Mouse (Mus musculus): ENCODE measurements around the gene Cavin4. TPM values are rescaled to one million over a fixed set of nuclear protein-coding genes. Genes with fewer than 3 reads are reported as not detected.

Gene Cavin4
- polyA plus RNA-seq, 1 experiment from 2014 or later, result 1.4 TPM

GRCm38 (mm10) chr4:48692736-48693292, 29.5 kb downstream of the Cavin4 start:
- H3K27me3 ChIP-seq (replicated peaks; ENCODE audit: control insufficient read depth, insufficient read depth, low read length), result no peaks in the 10 kb centered on the region
- no peak overlapping the region for H3K4me2 ChIP-seq (ENCODE audit: low read length)
- H3K36me3 ChIP-seq (ENCODE audit: control insufficient read depth, insufficient read depth), result no peaks in the 10 kb centered on the region
- ATAC-seq, result peak; percentile 63
- H3K9me3 ChIP-seq (ENCODE audit: control insufficient read depth, low read length), result no peaks in the 10 kb centered on the region
- H3K9ac ChIP-seq (replicated peaks; ENCODE audit: low read depth, low read length), result no peak overlapping the region
- WGBS, result 4% methylated on average over 9 of the region's 9 CpGs
- no peak overlapping the region for H3K4me3 ChIP-seq (replicated peaks; ENCODE audit: low read length)
- H3K27ac ChIP-seq (ENCODE audit: low read length), result peak overlapping the region; percentile 71
- peaks cover 13% of the 10 kb centered on the region for H3K4me1 ChIP-seq (replicated peaks; ENCODE audit: control insufficient read depth, insufficient read depth, low read length)

GRCm38 (mm10) chr4:48696706-48697105, 33.4 kb downstream of the Cavin4 start:
- H3K9me3 ChIP-seq (ENCODE audit: control insufficient read depth, low read length), result no peaks in the 10 kb centered on the region
- no peaks in the 10 kb centered on the region for H3K27me3 ChIP-seq (replicated peaks; ENCODE audit: control insufficient read depth, insufficient read depth, low read length)
- ATAC-seq, result no peak
- peaks cover 13% of the 10 kb centered on the region for H3K4me1 ChIP-seq (replicated peaks; ENCODE audit: control insufficient read depth, insufficient read depth, low read length)
- no peak overlapping the region for H3K4me3 ChIP-seq (replicated peaks; ENCODE audit: low read length)
- WGBS, result 93% methylated on average over 3 of the region's 3 CpGs
- H3K4me2 ChIP-seq (ENCODE audit: low read length), result no peak overlapping the region
- no peak overlapping the region for H3K9ac ChIP-seq (replicated peaks; ENCODE audit: low read depth, low read length)
- H3K27ac ChIP-seq (ENCODE audit: low read length), result no peak overlapping the region
- no peaks in the 10 kb centered on the region for H3K36me3 ChIP-seq (ENCODE audit: control insufficient read depth, insufficient read depth)

- H3K36me3 ChIP-seq (ENCODE audit: control insufficient read depth, insufficient read depth), result no peaks in the 10 kb centered on the region
- 64% methylated on average over 11 of the region's 11 CpGs for WGBS
- no peak overlapping the region for H3K9ac ChIP-seq (replicated peaks; ENCODE audit: low read depth, low read length)
- no peak overlapping the region for H3K4me2 ChIP-seq (ENCODE audit: low read length)
- H3K27me3 ChIP-seq (replicated peaks; ENCODE audit: control insufficient read depth, insufficient read depth, low read length), result no peaks in the 10 kb centered on the region
- no peaks in the 10 kb centered on the region for H3K9me3 ChIP-seq (ENCODE audit: control insufficient read depth, low read length)
- no peak overlapping the region for H3K27ac ChIP-seq (ENCODE audit: low read length)
- H3K4me3 ChIP-seq (replicated peaks; ENCODE audit: low read length), result no peak overlapping the region
- H3K4me1 ChIP-seq (replicated peaks; ENCODE audit: control insufficient read depth, insufficient read depth, low read length), result peaks cover 8% of the 10 kb centered on the region
- ATAC-seq, result no peak
Observed at GRCm38 (mm10) chr4:48697302-48697701, 34.0 kb downstream of the Cavin4 start.

- no peaks in the 10 kb centered on the region for H3K36me3 ChIP-seq (ENCODE audit: control insufficient read depth, insufficient read depth)
- peak overlapping the region; percentile 69; the same call in 1 of the 2 replicates for H3K27ac ChIP-seq (ENCODE audit: low read length)
- H3K4me2 ChIP-seq (ENCODE audit: low read length), result no peak overlapping the region
- ATAC-seq, result peak; percentile 66
- no peak overlapping the region for H3K9ac ChIP-seq (replicated peaks; ENCODE audit: low read depth, low read length)
- H3K4me1 ChIP-seq (replicated peaks; ENCODE audit: control insufficient read depth, insufficient read depth, low read length), result peaks cover 11% of the 10 kb centered on the region
- 47% methylated on average over 8 of the region's 8 CpGs for WGBS
- H3K27me3 ChIP-seq (replicated peaks; ENCODE audit: control insufficient read depth, insufficient read depth, low read length), result no peaks in the 10 kb centered on the region
- no peak overlapping the region for H3K4me3 ChIP-seq (replicated peaks; ENCODE audit: low read length)
- H3K9me3 ChIP-seq (ENCODE audit: control insufficient read depth, low read length), result no peaks in the 10 kb centered on the region
Observed at GRCm38 (mm10) chr4:48715865-48716650, 52.7 kb downstream of the Cavin4 start.

GRCm38 (mm10) chr4:48716817-48717216, 53.5 kb downstream of the Cavin4 start:
- no peak overlapping the region for H3K4me3 ChIP-seq (replicated peaks; ENCODE audit: low read length)
- no peaks in the 10 kb centered on the region for H3K36me3 ChIP-seq (ENCODE audit: control insufficient read depth, insufficient read depth)
- no peak overlapping the region for H3K4me2 ChIP-seq (ENCODE audit: low read length)
- H3K9ac ChIP-seq (replicated peaks; ENCODE audit: low read depth, low read length), result no peak overlapping the region
- H3K4me1 ChIP-seq (replicated peaks; ENCODE audit: control insufficient read depth, insufficient read depth, low read length), result peaks cover 11% of the 10 kb centered on the region
- 57% methylated on average over 4 of the region's 4 CpGs for WGBS
- no peaks in the 10 kb centered on the region for H3K9me3 ChIP-seq (ENCODE audit: control insufficient read depth, low read length)
- H3K27ac ChIP-seq (ENCODE audit: low read length), result no peak overlapping the region
- no peaks in the 10 kb centered on the region for H3K27me3 ChIP-seq (replicated peaks; ENCODE audit: control insufficient read depth, insufficient read depth, low read length)
- ATAC-seq, result peak; percentile 59; the same call in 1 of the 2 replicates

Other genes starting within 250 kb of the Cavin4 start
- 45.5 and 46.2 TPM in 2 replicates for gene Tex10, start 190.1 kb upstream of the Cavin4 start, polyA plus RNA-seq (2015; fragmentation: Nextera tagmentation; extraction: Ambion mirVana)
- gene Msantd3, start 123.6 kb upstream of the Cavin4 start, polyA plus RNA-seq (2015; fragmentation: Nextera tagmentation; extraction: Ambion mirVana), result 38.6 and 45.5 TPM in 2 replicates
- gene Tmeff1, start 78.3 kb upstream of the Cavin4 start, polyA plus RNA-seq (2015; fragmentation: Nextera tagmentation; extraction: Ambion mirVana), result 205 and 213 TPM in 2 replicates

Measured in forebrain, embryonic 16.5 days (tissue).